Mouse (Mus musculus): ENCODE measurements around the gene Rab7.

DNA sequence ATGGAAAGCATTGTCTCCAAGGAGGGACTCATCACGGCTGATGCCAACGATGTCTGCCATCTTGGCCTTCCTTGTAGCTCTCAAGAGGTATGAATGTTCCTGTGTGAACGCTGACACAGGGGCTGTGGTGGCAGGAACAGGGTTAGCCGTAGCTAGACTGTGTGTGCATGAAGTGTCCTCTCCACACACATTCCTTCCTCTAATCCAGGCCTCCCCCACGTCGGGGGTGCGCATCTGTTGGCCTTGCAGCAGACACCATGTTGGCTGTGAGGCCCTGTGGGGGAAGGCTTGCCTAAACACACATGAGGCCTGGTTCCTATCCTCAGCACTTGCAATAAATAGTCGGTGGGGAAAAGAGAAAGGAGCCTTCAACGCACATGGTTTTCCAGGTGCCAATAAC, 48.5 kb downstream of the Rab7 start:
- TF ChIP-seq POLR2A (IDR thresholded peaks at IDR 0.05; ENCODE audit: borderline replicate concordance, control insufficient read depth, low read depth, low read length) (no peak), CTCF (IDR thresholded peaks at IDR 0.05; ENCODE audit: control insufficient read depth, insufficient read depth, low read length) (no peak)

All from bone marrow, adult 2 months (tissue).